Mouse (Mus musculus): ENCODE data around the gene Ap1ar. TPM values are rescaled to one million over a fixed set of nuclear protein-coding genes. Genes with fewer than 3 reads are reported as not detected.

Gene Ap1ar
- total RNA-seq, 2 experiments from 2014 or later, result 19.6 to 20.9 TPM

- no peak for DNase-seq
- intact Hi-C loops (cut with DNase I), result loop anchor here (5.0 kb wide), 1 partner anchor 183 kb away; no protein-coding TSS in a partner anchor
Observed at GRCm38 (mm10) chr3:127764541-127764940, 72.8 kb downstream of the Ap1ar start.

- DNase-seq, result peak; percentile 27 to 73
- intact Hi-C loops (cut with DNase I), result loop anchor here (5.0 kb wide), 1 partner anchor 184 kb away; no protein-coding TSS in a partner anchor
Observed at GRCm38 (mm10) chr3:127763076-127763612, 74.2 kb downstream of the Ap1ar start.

GRCm38 (mm10) chr3:127762403-127762802, 74.9 kb downstream of the Ap1ar start:
- intact Hi-C loops (cut with DNase I), result loop anchor here (5.0 kb wide), 1 partner anchor 185 kb away; no protein-coding TSS in a partner anchor
- no peak for DNase-seq

GRCm38 (mm10) chr3:127759212-127759611, 78.1 kb downstream of the Ap1ar start:
- DNase-seq, result no peak
- intact Hi-C loops (cut with DNase I), result loop anchor here (2.0 kb wide), 1 partner anchor 134 kb away; no protein-coding TSS in a partner anchor

- no peak for DNase-seq
- intact Hi-C loops (cut with DNase I), result loop anchor here (2.0 kb wide), 1 partner anchor 134 kb away; no protein-coding TSS in a partner anchor
Observed at GRCm38 (mm10) chr3:127758806-127759205, 78.5 kb downstream of the Ap1ar start.

- intact Hi-C loops (cut with DNase I), result loop anchor here (2.0 kb wide), 1 partner anchor 133 kb away; no protein-coding TSS in a partner anchor
- no peak for DNase-seq
Observed at GRCm38 (mm10) chr3:127757886-127758301, 79.4 kb downstream of the Ap1ar start.

Other genes with a start within 250 kb of the Ap1ar start
- gene Neurog2, start 204.4 kb downstream of the Ap1ar start, total RNA-seq (2021), result not detected
- gene Alpk1, start 57.0 kb downstream of the Ap1ar start, total RNA-seq (2021), result 1 to 10 TPM; 1.1 to 1.4 TPM
- gene Tifa, start 47.7 kb downstream of the Ap1ar start, total RNA-seq (2021), result 1 to 10 TPM in 1 of 2 experiments, under 1 TPM in 1; 0.59 to 1.0 TPM
- 1 to 10 TPM; 2.8 to 3.4 TPM for gene Fam241a, start 58.8 kb upstream of the Ap1ar start, total RNA-seq (2021)